Mouse (Mus musculus): ENCODE results near the gene Ndufs7. TPM values are rescaled to one million over a fixed set of nuclear protein-coding genes. Genes with fewer than 3 reads are reported as not detected.
"Not testable (repeated sequence)": the region's sequence is repeated elsewhere in the genome, so short reads cannot be mapped to it uniquely, and the experiment has no call there.

The Ndufs7 gene
- polyA plus RNA-seq, 1 experiment from 2014 or later: 498 TPM

DNA sequence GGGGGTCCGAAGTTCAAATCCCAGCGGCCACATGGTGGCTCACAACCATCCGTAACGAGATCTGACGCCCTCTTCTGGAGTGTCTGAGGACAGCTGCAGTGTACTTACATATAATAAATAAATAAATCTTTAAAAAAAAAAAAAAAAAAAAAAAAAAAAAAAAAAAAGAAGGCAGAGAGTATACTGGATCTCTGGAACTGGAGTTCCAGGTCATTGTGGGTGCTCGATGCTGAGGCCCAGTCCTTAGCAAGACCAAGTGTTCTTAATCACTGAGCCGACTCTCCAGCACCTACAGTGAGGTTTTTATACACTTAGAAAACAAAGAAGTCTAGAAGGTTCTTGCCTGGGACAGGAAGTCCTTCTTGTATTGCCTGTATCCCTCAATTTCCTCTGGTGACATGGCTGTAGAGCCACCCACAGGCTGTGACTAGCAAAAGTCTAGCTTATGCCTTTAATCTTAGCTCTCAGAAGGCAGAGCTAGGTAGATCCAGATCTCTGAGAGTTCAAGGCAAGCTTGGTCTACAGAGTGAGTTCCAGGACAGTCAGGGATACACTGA lies 37.3 kb upstream of the Ndufs7 start:
- not testable (repeated sequence) for H3K4me3 ChIP-seq (ENCODE audit: low read depth, low read length); DNase-seq (ENCODE audit: low spot score); H3K9me3 ChIP-seq (ENCODE audit: control insufficient read depth, low read length); H3K36me3 ChIP-seq (ENCODE audit: control insufficient read depth, insufficient read depth, low read length); H3K27ac ChIP-seq (ENCODE audit: low read depth); H3K9ac ChIP-seq (ENCODE audit: low read length); ATAC-seq (replicated peaks; ENCODE audit: low FRiP score, low TSS enrichment, low read depth); H3K4me2 ChIP-seq (ENCODE audit: low read length); H3K4me1 ChIP-seq (replicated peaks; ENCODE audit: control insufficient read depth, insufficient read depth, low read length); H3K27me3 ChIP-seq (replicated peaks; ENCODE audit: control insufficient read depth, insufficient read depth, low read length)
- 77% methylated on average over 7 of the region's 7 CpGs for WGBS

DNA sequence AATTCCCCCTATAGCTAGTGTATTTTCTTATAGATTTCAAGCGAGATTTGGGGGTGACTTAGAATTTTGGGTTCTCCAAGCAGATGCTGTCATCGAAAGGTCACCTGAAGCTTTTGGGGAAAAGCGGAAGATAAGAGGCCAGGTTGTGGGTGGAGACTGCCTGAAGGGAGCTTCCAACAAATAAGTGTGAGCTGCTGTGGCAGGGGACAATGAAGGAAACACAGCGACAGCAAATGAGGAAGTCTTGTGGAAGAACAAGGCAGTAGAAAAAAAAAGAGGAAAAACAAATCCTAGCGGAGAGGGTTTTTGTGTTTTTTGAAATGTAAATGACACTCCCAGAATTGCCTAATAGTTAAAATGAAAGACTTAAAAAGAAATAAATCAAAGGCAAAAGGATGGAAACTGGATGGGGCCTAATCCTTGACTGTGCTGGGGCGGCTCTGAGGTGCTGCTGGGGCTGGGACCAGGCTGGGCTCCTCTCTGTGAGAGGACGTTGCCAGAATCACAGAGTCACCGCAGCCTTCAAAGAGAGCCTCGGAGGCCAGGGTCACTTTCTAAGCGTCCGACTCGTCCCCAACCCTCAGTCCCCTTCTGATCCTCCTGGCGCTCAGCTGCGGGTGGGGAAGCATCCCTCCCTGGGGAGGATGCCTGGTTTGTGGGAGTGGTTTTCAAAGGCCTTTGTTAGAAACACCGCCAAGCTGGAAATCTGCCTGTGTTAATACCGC lies 33.7 kb upstream of the Ndufs7 start:
- no peak for DNase-seq (ENCODE audit: low spot score)
- Histone ChIP-seq H3K27ac (ENCODE audit: low read depth) (no peak overlapping the region), H3K27me3 (replicated peaks; ENCODE audit: control insufficient read depth, insufficient read depth, low read length) (no peaks in the 10 kb centered on the region), H3K4me1 (replicated peaks; ENCODE audit: control insufficient read depth, insufficient read depth, low read length) (no peaks in the 10 kb centered on the region), H3K9me3 (ENCODE audit: control insufficient read depth, low read length) (no peaks in the 10 kb centered on the region), H3K4me3 (ENCODE audit: low read depth, low read length) (no peak overlapping the region), H3K4me2 (ENCODE audit: low read length) (no peak overlapping the region), H3K36me3 (ENCODE audit: control insufficient read depth, insufficient read depth, low read length) (no peaks in the 10 kb centered on the region), H3K9ac (ENCODE audit: low read length) (no peak overlapping the region)
- WGBS: 33% methylated on average over 16 of the region's 16 CpGs
- no peak for ATAC-seq (replicated peaks; ENCODE audit: low FRiP score, low TSS enrichment, low read depth)

DNA sequence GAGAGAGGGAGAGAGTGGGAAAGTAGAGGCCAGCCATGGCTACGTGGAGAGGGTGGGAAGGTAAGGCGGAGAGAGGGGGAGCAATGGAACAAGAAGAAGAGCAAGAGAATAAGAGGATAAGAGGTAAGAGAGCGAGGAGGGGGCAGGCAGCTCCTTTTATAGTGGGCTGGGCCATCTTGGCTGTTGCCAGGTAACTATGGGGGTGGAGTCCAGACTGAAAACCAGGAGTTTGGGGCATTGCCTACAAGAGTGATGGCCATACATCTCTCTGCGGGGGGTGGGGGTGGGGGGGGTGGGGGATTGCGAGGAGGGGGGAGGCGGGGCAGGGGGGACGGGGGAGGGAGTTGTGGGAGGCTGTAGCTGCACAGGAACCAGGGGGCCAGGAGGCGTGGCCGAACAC lies 28.2 kb upstream of the Ndufs7 start:
- Histone ChIP-seq H3K4me2 (ENCODE audit: low read length) (no peak overlapping the region), H3K9me3 (ENCODE audit: control insufficient read depth, low read length) (no peaks in the 10 kb centered on the region), H3K27ac (ENCODE audit: low read depth) (no peak overlapping the region), H3K36me3 (ENCODE audit: control insufficient read depth, insufficient read depth, low read length) (no peaks in the 10 kb centered on the region), H3K4me3 (ENCODE audit: low read depth, low read length) (no peak overlapping the region), H3K4me1 (replicated peaks; ENCODE audit: control insufficient read depth, insufficient read depth, low read length) (peaks cover 3% of the 10 kb centered on the region), H3K9ac (ENCODE audit: low read length) (no peak overlapping the region), H3K27me3 (replicated peaks; ENCODE audit: control insufficient read depth, insufficient read depth, low read length) (no peaks in the 10 kb centered on the region)
- 22% methylated on average over 7 of the region's 9 CpGs for WGBS
- ATAC-seq (replicated peaks; ENCODE audit: low FRiP score, low TSS enrichment, low read depth): no peak
- no peak for DNase-seq (ENCODE audit: low spot score)

DNA sequence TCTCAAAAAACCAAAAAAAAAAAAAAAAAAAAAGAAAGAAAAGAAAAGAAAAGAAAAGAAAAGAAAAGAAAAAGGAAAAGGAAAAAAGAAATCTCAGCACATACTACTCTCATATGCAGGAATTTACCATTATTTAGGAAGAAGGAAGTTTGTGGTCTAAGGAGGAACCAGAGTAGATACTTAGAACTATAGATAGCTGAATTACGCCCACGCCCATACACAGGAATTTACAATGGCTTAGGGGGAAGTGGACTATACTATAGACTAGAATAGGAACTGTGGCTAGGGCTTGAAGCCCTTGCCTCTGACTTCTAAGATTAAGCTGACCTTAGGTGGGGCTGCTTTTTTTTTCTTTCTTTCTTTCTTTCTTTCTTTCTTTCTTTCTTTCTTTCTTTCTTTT lies 25.8 kb upstream of the Ndufs7 start:
- H3K27me3 ChIP-seq (replicated peaks; ENCODE audit: control insufficient read depth, insufficient read depth, low read length); DNase-seq (ENCODE audit: low spot score); H3K4me2 ChIP-seq (ENCODE audit: low read length); H3K9me3 ChIP-seq (ENCODE audit: control insufficient read depth, low read length); H3K9ac ChIP-seq (ENCODE audit: low read length); H3K36me3 ChIP-seq (ENCODE audit: control insufficient read depth, insufficient read depth, low read length); H3K4me3 ChIP-seq (ENCODE audit: low read depth, low read length); H3K27ac ChIP-seq (ENCODE audit: low read depth); ATAC-seq (replicated peaks; ENCODE audit: low FRiP score, low TSS enrichment, low read depth): not testable (repeated sequence)
- 88% methylated on average over 2 of the region's 2 CpGs for WGBS
- peaks cover 16% of the 10 kb centered on the region for H3K4me1 ChIP-seq (replicated peaks; ENCODE audit: control insufficient read depth, insufficient read depth, low read length)

DNA sequence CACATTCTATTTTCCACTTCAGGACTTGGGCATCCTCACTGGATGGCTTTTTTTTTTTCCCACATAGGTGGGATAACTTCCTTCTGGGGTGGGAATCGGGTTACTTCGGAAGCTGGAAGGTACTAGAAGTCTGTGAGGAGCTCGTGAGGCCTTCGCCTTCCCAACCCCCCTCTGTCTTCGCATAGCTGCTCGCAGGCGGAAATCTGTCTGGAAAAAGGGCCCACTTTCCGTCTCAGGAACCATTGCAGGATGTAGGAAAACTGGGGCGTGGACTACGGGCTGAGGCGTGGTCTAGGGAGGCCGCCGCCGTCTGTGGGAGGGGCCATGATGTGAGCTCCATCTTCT lies 22.9 kb upstream of the Ndufs7 start:
- Histone ChIP-seq H3K27me3 (replicated peaks; ENCODE audit: control insufficient read depth, insufficient read depth, low read length) (no peaks in the 10 kb centered on the region), H3K4me1 (replicated peaks; ENCODE audit: control insufficient read depth, insufficient read depth, low read length) (peaks cover 23% of the 10 kb centered on the region), H3K4me3 (ENCODE audit: low read depth, low read length) (peak overlapping the region; percentile 74; the same call in 1 of the 2 replicates), H3K9me3 (ENCODE audit: control insufficient read depth, low read length) (no peaks in the 10 kb centered on the region), H3K4me2 (ENCODE audit: low read length) (peak overlapping the region; percentile 60), H3K36me3 (ENCODE audit: control insufficient read depth, insufficient read depth, low read length) (peaks cover 25% of the 10 kb centered on the region), H3K27ac (ENCODE audit: low read depth) (peak overlapping the region; percentile 90), H3K9ac (ENCODE audit: low read length) (peak overlapping the region; percentile 49)
- ATAC-seq (replicated peaks; ENCODE audit: low FRiP score, low TSS enrichment, low read depth): 0 out of 2 replicates have a peak, but pooled peaks have one; percentile 9
- DNase-seq (ENCODE audit: low spot score): no peak
- under 1% methylated on average over 14 of the region's 14 CpGs for WGBS

DNA sequence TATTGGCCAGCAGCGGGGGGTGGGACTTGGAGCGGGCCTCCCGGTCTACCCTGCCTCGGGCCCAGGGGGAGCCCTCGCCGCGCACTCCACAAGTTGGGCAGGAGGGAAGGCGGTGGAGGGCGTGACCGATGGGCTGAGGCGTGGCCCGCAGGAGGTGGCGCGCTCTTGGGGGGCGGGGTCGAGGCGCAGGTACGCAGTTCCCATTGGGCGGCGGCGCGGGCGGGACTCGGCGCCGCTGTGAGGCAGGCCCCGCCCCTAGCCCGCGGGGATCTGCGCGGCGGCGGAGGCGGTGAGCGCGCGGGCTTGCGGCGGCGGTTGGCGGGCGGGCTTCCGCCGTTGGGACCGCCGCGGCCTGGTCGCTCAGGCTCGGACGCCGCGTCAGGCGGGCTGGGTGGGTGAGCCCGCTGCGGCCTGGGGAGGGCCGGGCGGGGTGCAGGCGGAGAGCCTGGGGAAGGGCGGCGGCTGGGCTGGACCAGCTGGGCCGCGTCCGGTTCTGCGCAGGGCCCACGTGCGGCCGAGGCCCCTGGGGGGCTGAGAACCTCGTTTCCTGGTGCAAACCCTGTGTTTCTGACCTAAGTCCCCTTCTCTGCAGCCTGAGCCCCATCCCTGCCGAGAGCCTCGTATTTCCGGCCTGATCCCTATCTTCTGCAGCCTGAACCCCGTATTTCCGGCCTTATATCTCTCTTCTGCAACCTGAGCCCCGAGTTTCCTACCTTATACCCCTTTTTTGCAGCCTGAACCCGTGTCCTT lies 22.3 kb upstream of the Ndufs7 start, which contains the start of gene Mum1:
Mum1 (plus strand) TSS at position 19 of the 750 bp plus-strand sequence.
- under 1% methylated on average over 70 of the region's 75 CpGs for WGBS
- peak; percentile 99 for ATAC-seq (replicated peaks; ENCODE audit: low FRiP score, low TSS enrichment, low read depth)

DNA sequence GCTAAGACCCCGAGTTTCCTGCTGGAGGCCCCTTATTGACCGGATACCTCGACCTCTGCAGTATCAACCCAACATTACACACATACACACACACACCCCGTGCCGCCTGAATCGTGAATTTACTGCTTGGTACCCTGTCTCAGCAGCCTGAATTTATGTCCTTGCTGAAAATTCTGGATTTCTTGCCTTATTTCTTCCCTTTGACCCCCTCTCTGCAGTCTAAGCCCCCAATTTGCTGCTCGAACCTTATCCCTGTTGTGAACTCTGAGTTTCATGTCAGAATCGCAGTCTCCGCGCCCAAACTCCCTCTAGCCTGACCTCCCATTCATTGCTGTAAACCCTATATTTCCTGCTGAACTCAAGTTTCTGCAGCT lies 21.8 kb upstream of the Ndufs7 start:
- H3K27ac ChIP-seq (ENCODE audit: low read depth): peak overlapping the region; percentile 90
- WGBS: 3% methylated on average over 10 of the region's 10 CpGs
- DNase-seq (ENCODE audit: low spot score): no peak
- H3K27me3 ChIP-seq (replicated peaks; ENCODE audit: control insufficient read depth, insufficient read depth, low read length): no peaks in the 10 kb centered on the region
- peaks cover 35% of the 10 kb centered on the region for H3K36me3 ChIP-seq (ENCODE audit: control insufficient read depth, insufficient read depth, low read length)
- H3K9ac ChIP-seq (ENCODE audit: low read length): peak overlapping the region; percentile 84
- H3K4me3 ChIP-seq (ENCODE audit: low read depth, low read length): peak overlapping the region; percentile 74
- H3K9me3 ChIP-seq (ENCODE audit: control insufficient read depth, low read length): no peaks in the 10 kb centered on the region
- ATAC-seq (replicated peaks; ENCODE audit: low FRiP score, low TSS enrichment, low read depth): no peak
- H3K4me1 ChIP-seq (replicated peaks; ENCODE audit: control insufficient read depth, insufficient read depth, low read length): peaks cover 23% of the 10 kb centered on the region
- H3K4me2 ChIP-seq (ENCODE audit: low read length): peak overlapping the region; percentile 60

More for the DNA sequence above, 22.3 kb upstream of the Ndufs7 start, which contains the start of gene Mum1:
- H3K36me3 ChIP-seq (ENCODE audit: control insufficient read depth, insufficient read depth, low read length): peaks cover 29% of the 10 kb centered on the region
- H3K4me3 ChIP-seq (ENCODE audit: low read depth, low read length): peak within 1 kb of the TSS; percentile 74
- peak within 1 kb of the TSS; percentile 84 for H3K9ac ChIP-seq (ENCODE audit: low read length)
- peaks cover 23% of the 10 kb centered on the region for H3K4me1 ChIP-seq (replicated peaks; ENCODE audit: control insufficient read depth, insufficient read depth, low read length)
- H3K27ac ChIP-seq (ENCODE audit: low read depth): peak within 1 kb of the TSS; percentile 90
- H3K9me3 ChIP-seq (ENCODE audit: control insufficient read depth, low read length): no peaks in the 10 kb centered on the region
- DNase-seq (ENCODE audit: low spot score): peak; percentile 97
- H3K27me3 ChIP-seq (replicated peaks; ENCODE audit: control insufficient read depth, insufficient read depth, low read length): no peaks in the 10 kb centered on the region
- peak within 1 kb of the TSS; percentile 60 for H3K4me2 ChIP-seq (ENCODE audit: low read length)

DNA sequence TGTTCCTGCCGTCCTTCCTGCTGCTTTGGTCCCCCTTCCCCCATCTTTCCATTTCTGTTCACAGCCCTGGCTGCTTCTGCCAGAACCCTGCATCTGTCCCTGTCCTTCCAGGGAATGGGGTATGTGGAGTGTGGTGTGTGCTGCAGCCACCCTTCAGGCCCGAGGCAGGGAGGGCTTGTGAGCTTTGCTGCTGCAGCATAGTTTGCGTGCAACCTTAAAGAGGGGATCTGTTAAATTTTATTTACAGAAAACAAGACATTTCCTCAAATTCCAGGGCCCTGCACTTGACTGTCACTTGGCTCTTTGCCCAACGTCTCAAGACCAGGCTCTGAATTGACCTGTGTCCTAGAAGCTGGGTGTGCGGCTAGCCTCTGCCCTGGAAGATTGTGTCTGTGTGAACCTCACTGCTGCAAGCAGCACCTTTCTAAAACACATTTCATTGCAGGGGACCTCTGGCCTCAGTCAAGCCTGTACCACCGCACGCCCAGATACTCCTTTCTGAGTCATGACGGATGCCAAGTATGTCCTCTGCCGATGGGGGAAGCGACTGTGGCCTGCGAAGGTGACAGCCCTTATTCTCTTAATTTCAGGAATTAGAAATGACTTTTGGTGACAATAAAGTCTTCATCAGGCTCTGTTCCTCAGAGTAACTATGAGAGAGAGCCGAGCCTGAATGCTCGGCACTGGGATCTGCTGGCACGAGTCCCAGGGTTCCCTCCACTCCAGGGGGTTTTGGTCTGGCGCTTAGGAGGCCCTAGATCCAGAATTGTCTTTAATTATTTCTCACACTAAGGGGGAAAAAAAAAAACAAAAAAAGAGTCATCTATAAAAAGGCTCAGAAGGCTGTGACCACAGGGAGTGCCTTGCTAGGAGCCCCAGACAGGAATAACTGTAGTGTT lies 20.8 kb upstream of the Ndufs7 start:
- H3K9me3 ChIP-seq (ENCODE audit: control insufficient read depth, low read length): no peaks in the 10 kb centered on the region
- no peak for ATAC-seq (replicated peaks; ENCODE audit: low FRiP score, low TSS enrichment, low read depth)
- H3K4me2 ChIP-seq (ENCODE audit: low read length): peak overlapping the region; percentile 60
- peak overlapping the region; percentile 84 for H3K9ac ChIP-seq (ENCODE audit: low read length)
- 46% methylated on average over 15 of the region's 15 CpGs for WGBS
- DNase-seq (ENCODE audit: low spot score): no peak
- H3K27me3 ChIP-seq (replicated peaks; ENCODE audit: control insufficient read depth, insufficient read depth, low read length): no peaks in the 10 kb centered on the region
- H3K4me1 ChIP-seq (replicated peaks; ENCODE audit: control insufficient read depth, insufficient read depth, low read length): peaks cover 28% of the 10 kb centered on the region
- peak overlapping the region; percentile 90 for H3K27ac ChIP-seq (ENCODE audit: low read depth)
- H3K36me3 ChIP-seq (ENCODE audit: control insufficient read depth, insufficient read depth, low read length): peaks cover 44% of the 10 kb centered on the region
- H3K4me3 ChIP-seq (ENCODE audit: low read depth, low read length): peak overlapping the region; percentile 74
